14 mouse cellular contexts compared by ENCODE assay signal in the genomic region with DNA sequence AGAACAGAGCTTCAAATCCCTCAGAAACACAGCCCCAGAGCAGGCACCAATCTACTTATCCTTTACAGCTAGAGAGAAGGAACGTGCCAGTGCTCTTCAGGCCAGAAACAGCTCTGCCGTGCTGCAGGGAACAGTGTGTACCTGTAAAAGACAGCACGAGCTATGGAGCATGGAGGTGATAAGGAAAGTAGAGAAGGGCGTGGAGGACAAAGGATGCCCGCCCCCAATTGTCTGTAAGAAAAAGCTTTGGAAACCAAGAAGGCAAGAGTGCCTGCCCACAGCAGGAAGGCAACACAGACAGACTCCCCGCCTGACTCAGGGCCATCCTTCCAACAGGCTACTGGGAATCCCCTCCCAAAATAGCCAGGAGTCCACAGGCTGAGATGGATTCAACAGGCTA.
A peak's percentile ranks its signal among the peaks of the same experiment; 100 is the strongest.
DNase-seq lines count a peak whose midpoint lies in the region; ATAC-seq and TF ChIP-seq lines count a peak whose summit lies in the region.
"Had no signal": no experiment of that assay in that cellular context is flagged by ENCODE, and none has a peak within 500 bp of the region (broad histone marks: within the 10 kb centered on the region; RNA-seq: fewer than 3 reads in every experiment).

No protein-coding gene starts in this region.

- no peak for DNase-seq in forebrain, embryonic 10.5 days (ENCODE audit: extremely low spot score, low spot score)
- no peak for DNase-seq in stomach, postnatal 0 days (ENCODE audit: low spot score)
- peak; percentile 62 to 71 for DNase-seq in heart, postnatal 10 days
- no peak for DNase-seq in c-Kit-positive CD71-positive TER-119-positive erythroid progenitor cells, embryonic 14.5 days (ENCODE audit: low spot score)
- DNase-seq: cerebellum, adult 18-20 months; kidney, postnatal 25 days; thymus, postnatal 25 days had no signal

- H3K79me2 ChIP-seq in macrophage (ENCODE audit: inconsistent target) = no peaks in the 10 kb centered on the region

- H3K4me1 ChIP-seq in forebrain, embryonic 10.5 days = peaks cover 26% of the 10 kb centered on the region
- peaks cover 6% of the 10 kb centered on the region; the same call in 1 of the 2 replicates for H3K4me1 ChIP-seq in forebrain, embryonic 16.5 days (replicated peaks; ENCODE audit: control insufficient read depth, insufficient read depth, low read length)
- peaks cover 21% of the 10 kb centered on the region for H3K4me1 ChIP-seq in stomach, embryonic 16.5 days (ENCODE audit: control insufficient read depth, insufficient read depth, low read length)
- peaks cover 9% of the 10 kb centered on the region for H3K4me1 ChIP-seq in stomach, postnatal 0 days (replicated peaks; ENCODE audit: control insufficient read depth, insufficient read depth)
- H3K4me1 ChIP-seq: megakaryocyte, embryonic 14.5 days had no signal

- ATAC-seq in forebrain, embryonic 16.5 days = no peak
- peak; percentile 34; the same call in 1 of the 2 replicates for ATAC-seq in stomach, embryonic 16.5 days (ENCODE audit: insufficient read depth, low FRiP score)
- no peak for ATAC-seq in stomach, postnatal 0 days (ENCODE audit: low FRiP score, low TSS enrichment)
- ATAC-seq in megakaryocyte, adult 5-6 weeks (ENCODE audit: poor library complexity, severe bottlenecking) = no peak
- ATAC-seq: hindbrain, embryonic 16.5 days had no signal

- WGBS in forebrain, embryonic 10.5 days = 35% methylated on average over 6 of the region's 6 CpGs
- 28% methylated on average over 6 of the region's 6 CpGs for WGBS in forebrain, embryonic 16.5 days
- 45% methylated on average over 6 of the region's 6 CpGs for WGBS in stomach, embryonic 16.5 days
- WGBS in stomach, postnatal 0 days = 47% methylated on average over 6 of the region's 6 CpGs
- 79% methylated on average over 6 of the region's 6 CpGs for WGBS in macrophage (ENCODE audit: missing documents)

- no peak for TF ChIP-seq CTCF in stomach, postnatal 0 days (IDR thresholded peaks at IDR 0.05; ENCODE audit: low read depth)

- intact Hi-C loops in heart, postnatal 10 days (cut with DNase I) = loop anchor here (5.0 to 10.0 kb wide), 3 partner anchors 145 to 653 kb away; a partner anchor contains a TSS

- 0 out of 2 replicates have a peak overlapping the region, but pooled peaks have one; percentile 11 for H3K27ac ChIP-seq in forebrain, embryonic 10.5 days
- H3K27ac ChIP-seq in forebrain, embryonic 16.5 days (ENCODE audit: low read length) = no peak overlapping the region
- no peak overlapping the region for H3K27ac ChIP-seq in stomach, embryonic 16.5 days (ENCODE audit: low read length)
- H3K27ac ChIP-seq in stomach, postnatal 0 days (replicated peaks) = no peak overlapping the region
- H3K27ac ChIP-seq in macrophage = peak overlapping the region; percentile 79
- H3K27ac ChIP-seq: neural tube, embryonic 15.5 days had no signal

- H3K4me2 ChIP-seq in forebrain, embryonic 16.5 days (ENCODE audit: low read length) = no peak overlapping the region
- H3K4me2 ChIP-seq in stomach, embryonic 16.5 days (ENCODE audit: low read depth, low read length) = no peak overlapping the region
- H3K4me2 ChIP-seq in stomach, postnatal 0 days (replicated peaks; ENCODE audit: low read depth) = no peak overlapping the region
- H3K4me2 ChIP-seq: neural tube, embryonic 15.5 days had no signal

- H3K9ac ChIP-seq in forebrain, embryonic 16.5 days (replicated peaks; ENCODE audit: low read depth, low read length) = no peak overlapping the region
- H3K9ac ChIP-seq in stomach, embryonic 16.5 days (ENCODE audit: low read length) = 0 out of 2 replicates have a peak overlapping the region, but pooled peaks have one; percentile 21
- no peak overlapping the region for H3K9ac ChIP-seq in stomach, postnatal 0 days (ENCODE audit: low read length)
- H3K9ac ChIP-seq: neural tube, embryonic 15.5 days had no signal

- no peaks in the 10 kb centered on the region for H3K9me3 ChIP-seq in forebrain, embryonic 10.5 days
- no peaks in the 10 kb centered on the region for H3K9me3 ChIP-seq in forebrain, embryonic 16.5 days (ENCODE audit: control insufficient read depth, low read length)
- no peaks in the 10 kb centered on the region for H3K9me3 ChIP-seq in stomach, embryonic 16.5 days (replicated peaks; ENCODE audit: control insufficient read depth, low read length)
- no peaks in the 10 kb centered on the region for H3K9me3 ChIP-seq in stomach, postnatal 0 days (ENCODE audit: control insufficient read depth, low read length)
- H3K9me3 ChIP-seq: megakaryocyte, embryonic 14.5 days; neural tube, embryonic 15.5 days had no signal

- no peaks in the 10 kb centered on the region for H3K36me3 ChIP-seq in forebrain, embryonic 10.5 days (replicated peaks)
- no peaks in the 10 kb centered on the region for H3K36me3 ChIP-seq in forebrain, embryonic 16.5 days (ENCODE audit: control insufficient read depth, insufficient read depth)
- no peaks in the 10 kb centered on the region for H3K36me3 ChIP-seq in stomach, embryonic 16.5 days (ENCODE audit: control insufficient read depth, insufficient read depth, low read length)
- H3K36me3 ChIP-seq in stomach, postnatal 0 days (ENCODE audit: control insufficient read depth, insufficient read depth, low read length) = no peaks in the 10 kb centered on the region
- H3K36me3 ChIP-seq in macrophage (ENCODE audit: inconsistent target) = no peaks in the 10 kb centered on the region
- H3K36me3 ChIP-seq: neural tube, embryonic 15.5 days had no signal

- H3K27me3 ChIP-seq in forebrain, embryonic 10.5 days (ENCODE audit: poor library complexity, severe bottlenecking) = no peaks in the 10 kb centered on the region
- H3K27me3 ChIP-seq in forebrain, embryonic 16.5 days (replicated peaks; ENCODE audit: control insufficient read depth, insufficient read depth, low read length) = no peaks in the 10 kb centered on the region
- H3K27me3 ChIP-seq in stomach, embryonic 16.5 days (ENCODE audit: control insufficient read depth, insufficient read depth, low read length) = no peaks in the 10 kb centered on the region
- H3K27me3 ChIP-seq in stomach, postnatal 0 days (ENCODE audit: control insufficient read depth, insufficient read depth, low read length) = no peaks in the 10 kb centered on the region
- H3K27me3 ChIP-seq: megakaryocyte, embryonic 14.5 days; neural tube, embryonic 15.5 days had no signal

- no peak overlapping the region for H3K4me3 ChIP-seq in forebrain, embryonic 10.5 days
- no peak overlapping the region for H3K4me3 ChIP-seq in forebrain, embryonic 16.5 days (replicated peaks; ENCODE audit: low read length)
- H3K4me3 ChIP-seq in stomach, embryonic 16.5 days (replicated peaks; ENCODE audit: low read length) = no peak overlapping the region
- H3K4me3 ChIP-seq in stomach, postnatal 0 days (ENCODE audit: low read depth, low read length) = no peak overlapping the region
- no peak overlapping the region for H3K4me3 ChIP-seq in macrophage (ENCODE audit: inconsistent target)
- H3K4me3 ChIP-seq: megakaryocyte, embryonic 14.5 days; neural tube, embryonic 15.5 days had no signal

- TF ChIP-seq EP300 in stomach, postnatal 0 days (optimal IDR thresholded peaks at IDR 0.05) = no peak

Comparison
In these comparisons a context has a peak if more than half of its experiments do, and no peak if none do; other contexts are left out.
1. H3K27ac ChIP-seq: peak in forebrain, embryonic 10.5 days (single experiment) and macrophage (single experiment); none in forebrain, embryonic 16.5 days (single experiment), stomach, embryonic 16.5 days (single experiment) and stomach, postnatal 0 days (single experiment).
2. DNase-seq: peak in heart, postnatal 10 days (2 of 2); none in forebrain, embryonic 10.5 days (single experiment), stomach, postnatal 0 days (single experiment) and c-Kit-positive CD71-positive TER-119-positive erythroid progenitor cells, embryonic 14.5 days (single experiment).